Mouse (Mus musculus) megakaryocyte, embryonic 14.5 days (primary cell): ENCODE data around the gene Cntrob. TPM values are rescaled to one million over a fixed set of nuclear protein-coding genes. Genes with fewer than 3 reads are reported as not detected.
"Not testable (repeated sequence)": the region's sequence is repeated elsewhere in the genome, so short reads cannot be mapped to it uniquely, and the experiment has no call there.

Experiments
- H3K27me3 ChIP-seq: replicated peaks from 2 replicates; pipeline ENCODE3; 2012; ENCODE audit warnings: inconsistent platforms
- H3K36me3 ChIP-seq: replicated peaks from 2 replicates; pipeline ENCODE3; 2012; ENCODE audit warnings: low read length, inconsistent platforms, mixed read lengths
- H3K4me1 ChIP-seq: 2 replicates; pipeline ENCODE4 v1.6.1; 2012; ENCODE audit warnings: inconsistent platforms
- H3K4me3 ChIP-seq: replicated peaks from 2 replicates; pipeline ENCODE3; 2012; ENCODE audit warnings: moderate library complexity, mild to moderate bottlenecking, inconsistent platforms
- H3K9me3 ChIP-seq: 2 replicates; pipeline ENCODE4 v1.6.1; 2012; ENCODE audit warnings: inconsistent platforms
- FLI1 ChIP-seq: IDR thresholded peaks from 2 replicates; pipeline ENCODE4 v1.6.1; 2012; ENCODE audit warnings: low read length, inconsistent platforms, mixed read lengths
- GATA1 ChIP-seq: IDR thresholded peaks from 3 replicates; pipeline ENCODE4 v1.6.1; 2012; ENCODE audit warnings: mixed read lengths, low read length, inconsistent platforms, borderline replicate concordance
- polyA plus RNA-seq: library from polyadenylated mRNA; stranded (reverse); fragments of >175 nt; gene quantifications from 2 replicates; pipeline ENCODE4 v1.2.3, GENCODE M21; 2012; ENCODE audit warnings: low replicate concordance; ENCODE audit not compliant: insufficient read depth

Cntrob gene
- polyA plus RNA-seq, 1 experiment = 9.3 TPM

DNA sequence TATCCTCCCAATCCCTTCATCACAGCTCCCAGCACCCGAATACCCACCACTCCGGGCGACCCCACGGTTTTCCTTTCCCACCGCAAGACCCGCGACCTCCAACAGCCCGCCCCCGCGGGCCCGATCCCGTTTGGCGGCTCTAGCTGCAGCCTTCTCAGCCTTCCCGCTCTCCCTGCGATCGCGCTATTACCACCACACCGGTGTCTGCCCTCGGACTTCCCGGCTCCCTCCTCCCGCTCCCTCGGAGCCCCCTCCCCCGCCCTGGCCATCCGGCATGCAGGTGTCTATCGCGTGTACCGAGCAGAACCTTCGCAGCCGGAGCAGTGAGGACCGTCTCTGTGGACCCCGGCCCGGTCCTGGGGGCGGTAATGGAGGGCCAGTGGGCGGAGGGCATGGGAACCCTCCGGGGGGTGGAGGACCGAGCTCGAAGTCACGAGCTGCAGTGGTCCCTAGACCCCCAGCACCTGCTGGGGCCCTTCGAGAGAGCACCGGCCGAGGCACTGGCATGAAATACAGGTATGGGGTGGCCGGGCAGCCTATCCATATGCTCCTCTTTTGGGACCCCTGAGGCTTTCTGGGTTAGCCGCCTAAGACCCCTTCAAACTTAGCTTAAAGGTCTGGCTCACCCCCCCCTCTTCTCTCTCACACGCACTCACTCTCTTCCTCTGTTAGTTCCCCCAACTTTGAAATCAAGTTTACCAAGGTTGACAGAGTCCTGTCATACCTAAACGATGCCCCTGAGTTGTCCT lies 3.0 kb upstream of the Cntrob start:
- peaks cover 70% of the 10 kb centered on the region for H3K4me1 ChIP-seq
- no peaks in the 10 kb centered on the region for H3K36me3 ChIP-seq
- peaks cover 52% of the 10 kb centered on the region for H3K27me3 ChIP-seq
- TF ChIP-seq GATA1 (no peak), FLI1 (no peak)
- peak overlapping the region; percentile 91 for H3K4me3 ChIP-seq
- no peaks in the 10 kb centered on the region for H3K9me3 ChIP-seq

DNA sequence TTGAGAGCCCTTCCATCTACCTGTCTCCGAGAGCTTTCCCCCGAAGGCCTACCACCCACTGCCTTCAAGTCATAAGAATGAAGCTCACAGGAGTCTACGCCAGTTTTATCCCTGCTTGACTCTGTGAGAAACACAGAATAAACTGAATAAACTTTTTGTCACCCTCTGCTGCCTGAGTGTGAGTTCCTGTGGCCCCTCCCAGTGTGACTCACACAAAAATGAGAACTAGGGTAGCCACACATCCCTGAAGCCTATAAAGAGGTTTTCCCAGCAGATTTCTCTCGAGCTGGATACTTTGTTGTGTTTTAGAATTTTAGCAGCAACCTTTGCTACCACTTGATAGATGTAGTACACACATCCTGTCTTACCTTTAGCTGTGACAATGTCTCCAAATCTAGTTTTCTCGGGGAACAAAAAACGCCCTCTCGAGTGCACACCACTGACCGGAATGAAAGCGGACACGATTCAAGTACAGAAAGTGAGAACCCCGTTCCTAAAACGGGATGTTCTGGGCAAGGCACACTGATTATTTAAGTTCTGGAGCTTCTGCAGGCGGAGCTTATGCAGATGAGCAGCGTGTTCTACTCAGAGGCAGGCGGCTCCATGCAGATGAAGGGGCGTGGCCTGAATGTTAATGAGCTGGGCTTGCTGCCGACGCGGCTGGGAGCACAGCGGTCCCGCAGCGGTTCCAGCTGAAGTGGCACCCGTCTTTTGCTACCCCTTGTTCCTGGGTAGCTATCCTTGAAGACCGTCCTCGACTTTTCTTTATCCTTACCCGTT lies 2.2 kb upstream of the Cntrob start, which contains the start of gene Kcnab3:
Gene Kcnab3, plus strand, starts transcription at position 631 of the 780 bp plus-strand sequence.
- Histone ChIP-seq H3K36me3 (no peaks in the 10 kb centered on the region), H3K9me3 (no peaks in the 10 kb centered on the region), H3K4me1 (peaks cover 62% of the 10 kb centered on the region), H3K27me3 (peaks cover 44% of the 10 kb centered on the region), H3K4me3 (peak within 1 kb of the TSS; percentile 91)
- TF ChIP-seq FLI1 (no peak), GATA1 (no peak)

DNA sequence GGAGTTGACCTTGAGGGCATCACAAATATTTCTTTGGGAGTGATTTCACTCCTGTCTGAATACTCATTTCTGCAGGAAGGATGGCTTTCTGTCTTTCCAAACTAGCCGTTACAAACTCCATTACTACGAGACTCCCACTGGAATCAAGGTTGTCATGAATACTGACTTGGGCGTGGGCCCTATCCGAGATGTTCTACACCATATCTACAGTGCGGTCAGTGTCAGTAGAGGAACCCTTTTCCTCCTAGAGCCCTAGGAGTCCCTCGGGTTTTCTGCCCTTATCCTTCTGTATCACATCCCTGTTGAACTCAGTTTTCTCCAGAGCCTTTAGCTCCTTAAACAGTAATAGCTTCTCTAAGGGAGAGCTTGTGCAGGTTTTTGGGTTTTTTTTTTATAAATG lies 1.2 kb upstream of the Cntrob start:
- Histone ChIP-seq H3K27me3 (peaks cover 34% of the 10 kb centered on the region), H3K36me3 (peaks cover 7% of the 10 kb centered on the region), H3K4me3 (peak overlapping the region; percentile 94), H3K4me1 (peaks cover 63% of the 10 kb centered on the region), H3K9me3 (no peaks in the 10 kb centered on the region)
- TF ChIP-seq GATA1 = no peak
- TF ChIP-seq FLI1 = no peak

DNA sequence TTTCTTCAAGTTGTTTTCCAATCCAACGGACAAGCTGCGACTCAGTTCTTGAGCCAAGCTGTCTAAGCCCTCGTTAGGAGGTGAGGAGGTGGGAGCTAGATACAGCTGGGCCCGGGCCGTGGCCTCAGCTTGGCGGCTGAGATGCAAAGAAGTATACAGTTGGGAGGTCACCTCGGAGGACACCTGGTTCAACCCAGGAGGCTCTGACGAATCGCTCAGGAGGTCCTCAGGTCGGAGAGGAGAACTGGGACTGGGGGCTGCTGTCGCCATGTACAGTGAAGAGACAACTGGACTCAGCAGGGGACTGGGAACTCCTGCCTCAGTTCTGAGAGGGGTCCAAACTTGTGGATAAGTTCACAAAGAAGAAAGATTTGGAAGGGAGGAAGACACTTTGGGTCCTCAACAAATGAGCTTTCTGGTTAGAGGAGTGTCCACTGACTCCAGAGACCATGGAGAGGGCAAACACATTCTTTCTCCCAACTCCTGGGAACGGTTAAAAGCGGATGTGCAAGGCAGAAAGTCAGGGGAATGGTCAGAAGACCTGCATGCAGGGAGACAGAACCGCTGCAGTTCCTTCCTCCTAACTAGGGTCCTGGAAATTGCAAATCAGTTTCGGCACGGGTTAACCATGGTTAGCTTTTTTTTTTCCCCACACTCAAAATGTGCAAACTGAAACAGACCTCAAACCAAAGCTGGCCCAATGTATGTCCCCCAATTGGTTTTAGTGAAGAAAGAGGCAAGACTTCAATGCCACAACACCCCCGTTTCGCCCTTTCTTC lies 693 bp downstream of the Cntrob start:
- peaks cover 24% of the 10 kb centered on the region for H3K36me3 ChIP-seq

DNA sequence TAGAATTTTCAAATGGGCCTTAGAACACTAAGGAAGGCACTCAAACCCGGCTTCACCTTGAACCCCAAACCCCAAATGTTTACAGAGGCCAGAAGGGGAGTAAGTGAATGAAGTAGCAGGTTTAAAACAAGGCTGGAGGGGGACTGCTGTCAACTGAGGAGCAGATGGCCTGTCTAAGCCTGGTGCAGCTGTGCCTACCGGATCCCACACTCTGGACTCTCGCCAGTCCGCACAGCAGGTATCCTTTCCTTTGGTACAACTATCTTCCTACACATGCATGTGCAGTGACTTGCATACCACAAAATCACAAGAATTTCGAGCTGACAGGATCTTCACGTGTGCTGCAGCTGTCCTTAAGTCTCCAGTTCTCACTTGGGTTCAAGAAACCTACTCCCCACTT lies 1.6 kb downstream of the Cntrob start:
- H3K27me3 ChIP-seq = peaks cover 7% of the 10 kb centered on the region
- H3K36me3 ChIP-seq = peaks cover 29% of the 10 kb centered on the region
- no peak overlapping the region for H3K4me3 ChIP-seq
- TF ChIP-seq FLI1 (no peak), GATA1 (no peak)
- H3K4me1 ChIP-seq = peaks cover 51% of the 10 kb centered on the region
- H3K9me3 ChIP-seq = no peaks in the 10 kb centered on the region

More for the DNA sequence above, 693 bp downstream of the Cntrob start:
- Histone ChIP-seq H3K27me3 (peaks cover 16% of the 10 kb centered on the region), H3K9me3 (no peaks in the 10 kb centered on the region), H3K4me1 (peaks cover 59% of the 10 kb centered on the region), H3K4me3 (peak overlapping the region; percentile 94)
- TF ChIP-seq GATA1 = no peak
- no peak for TF ChIP-seq FLI1

DNA sequence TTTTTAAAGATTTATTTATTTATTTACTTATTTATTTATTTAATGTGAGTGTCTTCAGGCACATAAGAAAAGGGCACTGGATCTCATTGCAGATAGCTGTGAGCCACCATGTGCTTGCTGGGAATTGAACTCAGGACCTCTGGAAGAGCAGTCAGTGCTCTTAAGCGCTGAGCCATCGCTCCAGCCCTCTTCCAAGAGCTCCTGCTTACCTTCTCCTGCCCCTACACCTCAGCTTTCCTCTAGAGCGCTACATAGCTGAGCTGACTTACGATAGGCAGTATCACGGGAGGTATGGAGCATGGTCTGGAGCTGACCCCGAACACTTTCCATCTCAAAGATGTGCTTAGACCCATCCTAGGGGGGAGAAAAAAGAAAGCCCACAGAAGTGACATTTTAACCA lies 2.0 kb downstream of the Cntrob start:
- peaks cover 3% of the 10 kb centered on the region for H3K27me3 ChIP-seq
- H3K9me3 ChIP-seq = no peaks in the 10 kb centered on the region
- no peak for TF ChIP-seq FLI1
- TF ChIP-seq GATA1 = no peak
- no peak overlapping the region for H3K4me3 ChIP-seq
- H3K36me3 ChIP-seq = peaks cover 29% of the 10 kb centered on the region
- peaks cover 46% of the 10 kb centered on the region for H3K4me1 ChIP-seq

DNA sequence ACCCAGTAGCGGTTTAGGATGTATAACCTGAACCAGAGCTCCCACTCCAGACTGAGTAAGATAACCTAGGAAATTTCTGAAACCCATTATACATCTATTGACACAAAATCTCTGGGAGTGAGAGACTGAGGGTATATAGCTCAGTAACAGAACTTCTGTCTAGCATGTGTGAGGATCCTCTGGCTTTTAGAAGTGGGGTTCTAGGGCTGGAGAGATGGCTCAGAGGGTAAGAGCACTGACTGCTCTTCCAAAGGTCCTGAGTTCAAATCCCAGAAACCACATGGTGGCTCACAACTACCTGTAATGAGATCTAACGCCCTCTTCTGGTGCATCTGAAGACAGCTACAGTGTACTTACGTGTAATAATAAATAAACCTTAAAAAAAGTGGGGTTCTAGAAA lies 5.6 kb downstream of the Cntrob start:
- Histone ChIP-seq H3K4me1 (peaks cover 25% of the 10 kb centered on the region), H3K36me3 (peaks cover 48% of the 10 kb centered on the region)
- not testable (repeated sequence) for H3K27me3 ChIP-seq, H3K4me3 ChIP-seq, H3K9me3 ChIP-seq

DNA sequence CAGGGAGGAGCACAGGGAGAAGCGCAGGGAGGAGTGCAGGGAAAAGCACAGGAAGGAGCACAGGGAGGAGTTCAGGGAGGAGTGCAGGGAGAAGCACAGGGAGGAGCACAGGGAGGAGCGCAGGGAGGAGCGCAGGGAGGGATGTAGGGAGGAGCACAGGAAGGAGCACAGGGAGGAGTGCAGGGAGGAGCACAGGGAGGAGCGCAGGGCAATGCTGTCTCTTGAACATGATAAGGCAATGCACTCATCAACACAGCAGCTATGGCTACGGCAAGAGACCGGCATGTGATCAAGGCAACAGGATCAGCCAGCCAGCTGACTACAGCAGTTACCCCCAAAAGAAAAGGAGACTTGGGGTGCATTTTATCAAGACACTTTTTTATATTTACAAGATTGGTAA lies 7.2 kb downstream of the Cntrob start:
- no peak for TF ChIP-seq FLI1
- no peak for TF ChIP-seq GATA1
- peak overlapping the region; percentile 25 for H3K4me3 ChIP-seq
- peaks cover 54% of the 10 kb centered on the region for H3K36me3 ChIP-seq
- H3K4me1 ChIP-seq = peaks cover 15% of the 10 kb centered on the region; the same call in 1 of the 2 replicates
- H3K27me3 ChIP-seq = peaks cover 4% of the 10 kb centered on the region
- H3K9me3 ChIP-seq = no peaks in the 10 kb centered on the region

DNA sequence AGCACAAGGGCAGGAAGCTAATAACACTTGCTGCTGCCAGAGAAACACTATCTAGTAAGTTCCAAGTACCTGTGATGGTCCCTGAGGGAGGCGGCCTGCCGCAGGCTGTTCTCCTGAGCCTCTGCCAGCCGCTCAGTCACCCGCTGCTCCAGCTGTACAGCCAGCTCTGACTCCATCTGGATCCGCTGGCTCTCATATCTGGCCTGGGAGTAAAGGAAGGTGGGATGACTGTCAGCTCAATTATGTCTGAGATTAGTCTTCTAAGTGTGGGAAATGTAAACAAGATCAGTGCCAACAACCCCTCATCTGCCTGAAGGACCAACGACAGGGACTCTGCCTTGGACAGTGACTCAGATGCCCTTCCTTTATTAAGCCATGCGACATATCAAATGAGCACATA lies 12.3 kb downstream of the Cntrob start:
- TF ChIP-seq FLI1 (no peak), GATA1 (no peak)
- Histone ChIP-seq H3K9me3 (no peaks in the 10 kb centered on the region), H3K4me1 (peaks cover 7% of the 10 kb centered on the region; the same call in 1 of the 2 replicates), H3K4me3 (no peak overlapping the region), H3K36me3 (peaks cover 74% of the 10 kb centered on the region), H3K27me3 (peaks cover 3% of the 10 kb centered on the region)
